Mouse (Mus musculus) midbrain, embryonic 16.5 days (tissue): ENCODE data around the gene Stx6. TPM values are rescaled to one million over a fixed set of nuclear protein-coding genes. Genes with fewer than 3 reads are reported as not detected.

Experiments
- ATAC-seq: fragments of 200-750 bp; cut with Nextera tagmentation; 2 replicates; pipeline ENCODE4 v1.8.0; 2017; ENCODE audit warnings: moderate TSS enrichment
- H3K27ac ChIP-seq: fragments of 300-500 bp; sonication (generic); 2 replicates; pipeline ENCODE4 v1.5.1; 2014; ENCODE audit warnings: mild to moderate bottlenecking, low read length, mixed read lengths
- H3K27me3 ChIP-seq: fragments of 300-500 bp; sonication (generic); 2 replicates; pipeline ENCODE4 v1.6.1; 2014; ENCODE audit warnings: low read depth, low read length, mixed read lengths; ENCODE audit not compliant: control insufficient read depth, insufficient read depth
- H3K36me3 ChIP-seq: fragments of 300-500 bp; sonication (generic); 2 replicates; pipeline ENCODE4 v1.6.1; 2014; ENCODE audit warnings: mild to moderate bottlenecking, low read length, moderate library complexity, mixed read lengths; ENCODE audit not compliant: control insufficient read depth, insufficient read depth
- H3K4me1 ChIP-seq: fragments of 300-500 bp; sonication (generic); 2 replicates; pipeline ENCODE4 v1.6.1; 2014; ENCODE audit warnings: mild to moderate bottlenecking, low read length, mixed read lengths; ENCODE audit not compliant: control insufficient read depth, insufficient read depth
- H3K4me2 ChIP-seq: fragments of 300-500 bp; sonication (generic); 2 replicates; pipeline ENCODE4 v1.6.1; 2014; ENCODE audit warnings: mild to moderate bottlenecking, low read length, mixed read lengths
- H3K4me3 ChIP-seq: fragments of 300-500 bp; sonication (generic); 2 replicates; pipeline ENCODE4 v1.5.1; 2014; ENCODE audit warnings: low read depth, mild to moderate bottlenecking, low read length, moderate library complexity, mixed read lengths
- H3K9ac ChIP-seq: fragments of 300-500 bp; sonication (generic); 2 replicates; pipeline ENCODE4 v1.6.1; 2014; ENCODE audit warnings: low read depth, low read length, mixed read lengths
- H3K9me3 ChIP-seq: fragments of 300-500 bp; sonication (generic); replicated peaks from 2 replicates; pipeline ENCODE4 v1.6.1; 2014; ENCODE audit warnings: mild to moderate bottlenecking, low read length, mixed read lengths; ENCODE audit not compliant: control insufficient read depth, poor library complexity, severe bottlenecking
- WGBS: fragments of 180-500 bp; shearing (Covaris S2); extraction: QIAGEN DNeasy Blood & Tissue Kit; methylation state at CpG from one replicate; pipeline ENCODE4 v1.1.7; 2014; 5-methylcytosine and 5-hydroxymethylcytosine counted together
- polyA plus RNA-seq: library from polyadenylated mRNA; unstranded; fragments of >200 nt; fragmentation: Nextera tagmentation; extraction: Ambion mirVana; gene quantifications from 2 replicates; pipeline ENCODE4 v1.2.1, GENCODE M21; 2015

The Stx6 gene
- polyA plus RNA-seq, 1 experiment from 2014 or later: 94.0 TPM

DNA sequence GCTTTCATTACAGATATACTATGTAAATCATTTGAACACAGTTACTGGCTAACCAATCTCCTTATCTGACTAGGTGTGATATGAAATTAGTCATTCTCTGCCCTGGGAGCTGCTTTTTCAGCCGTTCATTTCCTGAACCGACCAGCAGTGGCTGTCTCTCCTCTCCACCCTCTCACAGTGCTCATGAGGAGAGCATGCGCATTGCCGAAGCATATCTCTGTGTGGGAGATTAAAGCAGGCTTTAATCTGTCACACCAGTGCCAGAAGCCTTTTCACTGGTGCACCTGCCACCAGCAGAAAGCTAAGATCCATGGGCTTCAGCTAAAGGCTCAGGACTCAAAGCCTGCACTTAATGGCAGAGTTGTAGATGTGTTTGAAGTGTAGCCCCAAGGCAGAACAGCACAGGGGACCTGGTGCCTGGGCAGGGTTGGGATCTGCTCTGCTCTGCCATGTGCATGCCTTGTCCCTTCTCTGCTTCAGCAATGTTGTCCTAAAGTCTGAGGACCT, 42.9 kb downstream of the Stx6 start:
- H3K9me3 ChIP-seq: no peaks in the 10 kb centered on the region
- H3K36me3 ChIP-seq: no peaks in the 10 kb centered on the region
- peak overlapping the region; percentile 44 for H3K27ac ChIP-seq
- H3K9ac ChIP-seq: peak overlapping the region; percentile 6; the same call in 1 of the 2 replicates
- no peak overlapping the region for H3K4me3 ChIP-seq
- peaks cover 33% of the 10 kb centered on the region for H3K4me1 ChIP-seq
- H3K4me2 ChIP-seq: no peak overlapping the region
- no peaks in the 10 kb centered on the region for H3K27me3 ChIP-seq
- ATAC-seq: peak; percentile 76
- 24% methylated on average over 4 of the region's 4 CpGs for WGBS

- WGBS: 84% methylated on average over 17 of the region's 17 CpGs
- H3K27ac ChIP-seq: peak overlapping the region; percentile 44
- peak overlapping the region; percentile 6; the same call in 1 of the 2 replicates for H3K9ac ChIP-seq
- H3K4me1 ChIP-seq: peaks cover 31% of the 10 kb centered on the region
- no peaks in the 10 kb centered on the region for H3K9me3 ChIP-seq
- no peak overlapping the region for H3K4me3 ChIP-seq
- no peaks in the 10 kb centered on the region for H3K36me3 ChIP-seq
- ATAC-seq: no peak
- no peak overlapping the region for H3K4me2 ChIP-seq
- no peaks in the 10 kb centered on the region for H3K27me3 ChIP-seq
These were observed 43.4 kb downstream of the Stx6 start for GRCm38 (mm10) chr1:155201914-155202313.

DNA sequence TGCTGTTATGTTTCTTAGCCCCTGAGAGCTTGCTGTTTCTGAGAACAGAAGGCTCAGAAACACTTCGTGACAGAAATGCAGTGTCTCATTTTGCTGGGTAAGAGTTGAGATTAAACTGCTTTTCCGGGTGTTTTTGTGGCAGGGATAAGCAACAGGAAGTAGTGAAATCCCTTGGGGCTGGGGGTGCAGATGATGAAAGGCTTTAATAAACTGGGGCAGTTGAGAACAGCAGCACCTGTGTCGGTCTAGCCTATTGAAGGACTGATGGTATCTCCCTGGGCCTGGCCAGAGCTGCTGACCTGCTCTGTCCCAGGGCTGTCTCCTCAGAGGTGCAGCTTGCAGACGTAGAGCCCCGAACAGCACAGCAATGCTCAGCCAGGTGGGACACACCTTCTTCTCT, 44.0 kb downstream of the Stx6 start:
- H3K27ac ChIP-seq: no peak overlapping the region
- no peak overlapping the region for H3K4me3 ChIP-seq
- no peak for ATAC-seq
- peaks cover 31% of the 10 kb centered on the region for H3K4me1 ChIP-seq
- H3K4me2 ChIP-seq: no peak overlapping the region
- no peaks in the 10 kb centered on the region for H3K27me3 ChIP-seq
- no peak overlapping the region for H3K9ac ChIP-seq
- no peaks in the 10 kb centered on the region; the same call in 1 of the 2 replicates for H3K36me3 ChIP-seq
- no peaks in the 10 kb centered on the region for H3K9me3 ChIP-seq
- 81% methylated on average over 5 of the region's 5 CpGs for WGBS

- H3K9ac ChIP-seq: no peak overlapping the region
- H3K4me3 ChIP-seq: no peak overlapping the region
- H3K27me3 ChIP-seq: no peaks in the 10 kb centered on the region
- no peak overlapping the region for H3K27ac ChIP-seq
- H3K4me2 ChIP-seq: no peak overlapping the region
- H3K9me3 ChIP-seq: no peaks in the 10 kb centered on the region
- no peaks in the 10 kb centered on the region; the same call in 1 of the 2 replicates for H3K36me3 ChIP-seq
- no peak for ATAC-seq
- WGBS: 78% methylated on average over 7 of the region's 7 CpGs
- H3K4me1 ChIP-seq: peaks cover 31% of the 10 kb centered on the region
These were observed 44.6 kb downstream of the Stx6 start for GRCm38 (mm10) chr1:155203101-155203500.

DNA sequence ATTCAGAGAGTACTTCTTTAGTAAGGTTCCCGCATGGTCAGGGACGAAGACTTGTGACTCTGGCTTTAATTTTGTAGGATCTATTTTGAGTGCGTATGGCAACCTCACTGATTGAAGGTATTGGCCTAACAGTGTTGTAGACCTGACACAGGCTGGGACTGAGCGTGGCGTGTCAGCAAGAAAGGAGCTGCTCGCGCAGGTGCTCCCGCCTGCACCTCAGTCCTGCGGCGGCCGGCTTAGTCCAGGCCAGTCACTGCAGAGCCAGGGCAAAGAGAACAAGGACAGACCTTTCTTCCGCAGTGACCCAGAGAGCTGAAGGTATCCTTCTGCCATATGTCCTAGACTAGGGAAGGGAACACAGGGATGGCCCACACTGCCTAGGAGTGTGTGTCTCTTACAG, 45.4 kb downstream of the Stx6 start:
- H3K4me2 ChIP-seq: no peak overlapping the region
- H3K27me3 ChIP-seq: no peaks in the 10 kb centered on the region
- no peaks in the 10 kb centered on the region; the same call in 1 of the 2 replicates for H3K36me3 ChIP-seq
- H3K9me3 ChIP-seq: no peaks in the 10 kb centered on the region
- peak overlapping the region; percentile 62 for H3K27ac ChIP-seq
- ATAC-seq: no peak
- no peak overlapping the region; the same call in 1 of the 2 replicates for H3K9ac ChIP-seq
- no peak overlapping the region for H3K4me3 ChIP-seq
- WGBS: 68% methylated on average over 12 of the region's 12 CpGs
- H3K4me1 ChIP-seq: peaks cover 31% of the 10 kb centered on the region

GRCm38 (mm10) chr1:155204560-155205162, 46.1 kb downstream of the Stx6 start:
- no peaks in the 10 kb centered on the region; the same call in 1 of the 2 replicates for H3K36me3 ChIP-seq
- H3K9me3 ChIP-seq: no peaks in the 10 kb centered on the region
- H3K4me2 ChIP-seq: no peak overlapping the region
- peaks cover 31% of the 10 kb centered on the region for H3K4me1 ChIP-seq
- H3K9ac ChIP-seq: peak overlapping the region; percentile 3; the same call in 1 of the 2 replicates
- no peak overlapping the region for H3K4me3 ChIP-seq
- H3K27ac ChIP-seq: peak overlapping the region; percentile 62
- WGBS: 52% methylated on average over 8 of the region's 8 CpGs
- no peaks in the 10 kb centered on the region for H3K27me3 ChIP-seq
- no peak for ATAC-seq

DNA sequence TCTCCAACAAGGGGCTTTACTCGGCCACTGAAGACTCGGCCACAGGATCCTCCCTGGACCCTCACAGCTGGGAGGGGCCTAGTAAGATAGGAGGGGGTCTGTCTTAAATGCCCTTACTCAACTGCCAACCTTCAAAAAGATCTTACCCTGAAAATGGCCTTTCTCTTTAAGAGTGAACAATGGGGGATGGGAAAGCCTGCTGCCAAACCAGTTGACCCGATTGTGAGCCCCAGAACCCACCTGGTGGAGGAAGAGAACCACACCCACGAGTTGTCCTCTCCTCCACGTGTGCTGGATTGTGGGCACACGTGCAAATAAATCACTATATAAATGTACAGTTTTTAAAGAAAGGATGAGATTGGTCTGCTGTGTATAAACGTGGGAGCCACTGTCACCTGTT, 46.8 kb downstream of the Stx6 start:
- H3K4me1 ChIP-seq: peaks cover 37% of the 10 kb centered on the region
- H3K4me2 ChIP-seq: no peak overlapping the region
- H3K9me3 ChIP-seq: no peaks in the 10 kb centered on the region
- no peak overlapping the region for H3K4me3 ChIP-seq
- H3K27me3 ChIP-seq: no peaks in the 10 kb centered on the region
- H3K27ac ChIP-seq: no peak overlapping the region; the same call in 1 of the 2 replicates
- H3K36me3 ChIP-seq: no peaks in the 10 kb centered on the region; the same call in 1 of the 2 replicates
- no peak for ATAC-seq
- 63% methylated on average over 7 of the region's 7 CpGs for whole genome bisulfite sequencing
- H3K9ac ChIP-seq: no peak overlapping the region

DNA sequence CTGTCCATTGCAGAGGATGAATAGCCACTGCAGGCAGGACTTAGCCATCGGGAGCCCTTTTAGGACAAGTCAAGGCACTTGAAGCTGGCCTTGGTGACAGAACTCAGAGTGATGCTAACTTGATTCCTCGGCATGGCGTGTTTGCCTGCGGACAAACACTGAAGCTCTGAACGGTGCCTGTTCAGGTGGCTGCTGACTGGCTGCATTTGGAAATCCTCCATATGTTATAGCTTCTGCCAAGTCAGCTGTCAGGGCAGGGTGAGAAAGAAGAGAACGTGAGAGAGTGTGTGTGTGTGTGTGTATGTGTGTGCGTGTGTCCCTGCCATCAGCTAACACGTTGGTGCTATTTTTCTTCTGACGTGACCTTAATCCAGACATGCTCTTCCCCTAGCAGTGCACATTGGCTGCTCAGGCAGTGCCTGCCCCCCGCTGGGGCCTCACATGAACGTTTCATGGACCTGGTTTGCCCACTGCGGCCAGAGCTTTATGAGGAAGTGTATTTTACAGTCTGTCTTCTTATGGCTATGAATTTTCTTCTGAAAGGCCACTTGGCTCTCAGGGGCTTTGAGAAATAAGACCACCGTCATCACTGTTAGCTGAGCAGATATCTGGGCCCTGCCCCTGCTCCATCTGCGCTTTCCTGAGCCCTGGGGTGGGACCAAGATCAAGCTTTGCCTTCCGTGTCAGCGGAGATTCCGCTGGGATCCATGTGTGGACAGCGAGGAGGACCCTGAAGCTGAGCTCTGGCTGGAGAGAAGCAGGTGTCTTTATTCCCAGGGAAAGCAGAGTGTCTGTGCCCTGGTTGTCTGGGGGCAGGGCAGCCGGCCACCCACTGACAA, 47.5 kb downstream of the Stx6 start:
- no peak overlapping the region; the same call in 1 of the 2 replicates for H3K27ac ChIP-seq
- 65% methylated on average over 19 of the region's 19 CpGs for WGBS
- no peaks in the 10 kb centered on the region for H3K9me3 ChIP-seq
- no peaks in the 10 kb centered on the region for H3K27me3 ChIP-seq
- H3K4me2 ChIP-seq: no peak overlapping the region
- H3K4me3 ChIP-seq: no peak overlapping the region
- H3K36me3 ChIP-seq: no peaks in the 10 kb centered on the region; the same call in 1 of the 2 replicates
- H3K4me1 ChIP-seq: peaks cover 37% of the 10 kb centered on the region
- H3K9ac ChIP-seq: no peak overlapping the region
- no peak for ATAC-seq

- no peaks in the 10 kb centered on the region for H3K27me3 ChIP-seq
- H3K4me1 ChIP-seq: peaks cover 38% of the 10 kb centered on the region
- 82% methylated on average over 3 of the region's 3 CpGs for WGBS
- no peaks in the 10 kb centered on the region; the same call in 1 of the 2 replicates for H3K36me3 ChIP-seq
- H3K4me2 ChIP-seq: no peak overlapping the region
- H3K27ac ChIP-seq: no peak overlapping the region
- H3K9me3 ChIP-seq: no peaks in the 10 kb centered on the region
- H3K4me3 ChIP-seq: no peak overlapping the region
- ATAC-seq: no peak
- no peak overlapping the region for H3K9ac ChIP-seq
These were observed 49.3 kb downstream of the Stx6 start for GRCm38 (mm10) chr1:155207859-155208258.
